Mouse (Mus musculus): Measurements from ENCODE around the gene Slc25a22. TPM values are rescaled to one million over a fixed set of nuclear protein-coding genes. Genes with fewer than 3 reads are reported as not detected.

Gene Slc25a22
- polyA plus RNA-seq, 1 experiment: 7.2 TPM

- H3K36me3 ChIP-seq (ENCODE audit: control insufficient read depth, insufficient read depth, low read length): 0 out of 2 replicates have a peak, but pooled peaks cover 2% of the 10 kb centered on the region
- H3K4me1 ChIP-seq (ENCODE audit: control insufficient read depth, insufficient read depth, low read length): no peaks in the 10 kb centered on the region
- H3K4me3 ChIP-seq (ENCODE audit: control insufficient read depth, low read depth, low read length): no peak overlapping the region
- TF ChIP-seq CTCF (IDR thresholded peaks at IDR 0.05; ENCODE audit: control insufficient read depth, insufficient read depth, insufficient replicate concordance, low read depth, low read length) (no peak), POLR2A (IDR thresholded peaks at IDR 0.05; ENCODE audit: control insufficient read depth, low read depth, low read length) (no peak)
- no peaks in the 10 kb centered on the region for H3K27me3 ChIP-seq (ENCODE audit: control insufficient read depth, insufficient read depth, low read length)
- no peak overlapping the region for H3K27ac ChIP-seq (ENCODE audit: control insufficient read depth, insufficient read depth, low read depth, low read length)
These were observed 32.2 kb downstream of the Slc25a22 start for GRCm38 (mm10) chr7:141405466-141405865.

GRCm38 (mm10) chr7:141403305-141403704 lies 34.4 kb downstream of the Slc25a22 start:
- TF ChIP-seq CTCF (IDR thresholded peaks at IDR 0.05; ENCODE audit: control insufficient read depth, insufficient read depth, insufficient replicate concordance, low read depth, low read length) (peak; percentile 90; the same call in 1 of the 2 replicates), POLR2A (IDR thresholded peaks at IDR 0.05; ENCODE audit: control insufficient read depth, low read depth, low read length) (no peak)
- no peaks in the 10 kb centered on the region for H3K4me1 ChIP-seq (ENCODE audit: control insufficient read depth, insufficient read depth, low read length)
- H3K4me3 ChIP-seq (ENCODE audit: control insufficient read depth, low read depth, low read length): no peak overlapping the region
- no peaks in the 10 kb centered on the region for H3K36me3 ChIP-seq (ENCODE audit: control insufficient read depth, insufficient read depth, low read length)
- H3K27ac ChIP-seq (ENCODE audit: control insufficient read depth, insufficient read depth, low read depth, low read length): no peak overlapping the region
- no peaks in the 10 kb centered on the region for H3K27me3 ChIP-seq (ENCODE audit: control insufficient read depth, insufficient read depth, low read length)

GRCm38 (mm10) chr7:141395348-141395747 lies 42.3 kb downstream of the Slc25a22 start:
- no peaks in the 10 kb centered on the region for H3K27me3 ChIP-seq (ENCODE audit: control insufficient read depth, insufficient read depth, low read length)
- TF ChIP-seq CTCF (IDR thresholded peaks at IDR 0.05; ENCODE audit: control insufficient read depth, insufficient read depth, insufficient replicate concordance, low read depth, low read length) (no peak), POLR2A (IDR thresholded peaks at IDR 0.05; ENCODE audit: control insufficient read depth, low read depth, low read length) (no peak)

GRCm38 (mm10) chr7:141394771-141395170 lies 42.9 kb downstream of the Slc25a22 start:
- H3K27me3 ChIP-seq (ENCODE audit: control insufficient read depth, insufficient read depth, low read length): no peaks in the 10 kb centered on the region
- no peak overlapping the region for H3K27ac ChIP-seq (ENCODE audit: control insufficient read depth, insufficient read depth, low read depth, low read length)
- H3K4me3 ChIP-seq (ENCODE audit: control insufficient read depth, low read depth, low read length): no peak overlapping the region
- H3K4me1 ChIP-seq (ENCODE audit: control insufficient read depth, insufficient read depth, low read length): peaks cover 15% of the 10 kb centered on the region
- H3K36me3 ChIP-seq (ENCODE audit: control insufficient read depth, insufficient read depth, low read length): no peaks in the 10 kb centered on the region
- no peak for TF ChIP-seq POLR2A (IDR thresholded peaks at IDR 0.05; ENCODE audit: control insufficient read depth, low read depth, low read length)
- peak; percentile 93 for TF ChIP-seq CTCF (IDR thresholded peaks at IDR 0.05; ENCODE audit: control insufficient read depth, insufficient read depth, insufficient replicate concordance, low read depth, low read length)

More at GRCm38 (mm10) chr7:141395348-141395747, 42.3 kb downstream of the Slc25a22 start:
- no peak overlapping the region for H3K4me3 ChIP-seq (ENCODE audit: control insufficient read depth, low read depth, low read length)
- peaks cover 15% of the 10 kb centered on the region for H3K4me1 ChIP-seq (ENCODE audit: control insufficient read depth, insufficient read depth, low read length)
- no peaks in the 10 kb centered on the region for H3K36me3 ChIP-seq (ENCODE audit: control insufficient read depth, insufficient read depth, low read length)
- no peak overlapping the region for H3K27ac ChIP-seq (ENCODE audit: control insufficient read depth, insufficient read depth, low read depth, low read length)

- H3K27me3 ChIP-seq (ENCODE audit: control insufficient read depth, insufficient read depth, low read length): no peaks in the 10 kb centered on the region
- no peak for TF ChIP-seq CTCF (IDR thresholded peaks at IDR 0.05; ENCODE audit: control insufficient read depth, insufficient read depth, insufficient replicate concordance, low read depth, low read length)
- TF ChIP-seq POLR2A (IDR thresholded peaks at IDR 0.05; ENCODE audit: control insufficient read depth, low read depth, low read length): no peak
- H3K4me1 ChIP-seq (ENCODE audit: control insufficient read depth, insufficient read depth, low read length): peaks cover 15% of the 10 kb centered on the region
- no peak overlapping the region for H3K4me3 ChIP-seq (ENCODE audit: control insufficient read depth, low read depth, low read length)
- H3K36me3 ChIP-seq (ENCODE audit: control insufficient read depth, insufficient read depth, low read length): no peaks in the 10 kb centered on the region
- no peak overlapping the region for H3K27ac ChIP-seq (ENCODE audit: control insufficient read depth, insufficient read depth, low read depth, low read length)
These were observed 43.5 kb downstream of the Slc25a22 start for GRCm38 (mm10) chr7:141394158-141394557.

GRCm38 (mm10) chr7:141392552-141393222 lies 45.0 kb downstream of the Slc25a22 start:
- H3K36me3 ChIP-seq (ENCODE audit: control insufficient read depth, insufficient read depth, low read length): no peaks in the 10 kb centered on the region
- TF ChIP-seq CTCF (IDR thresholded peaks at IDR 0.05; ENCODE audit: control insufficient read depth, insufficient read depth, insufficient replicate concordance, low read depth, low read length): no peak
- no peak for TF ChIP-seq POLR2A (IDR thresholded peaks at IDR 0.05; ENCODE audit: control insufficient read depth, low read depth, low read length)
- H3K27me3 ChIP-seq (ENCODE audit: control insufficient read depth, insufficient read depth, low read length): no peaks in the 10 kb centered on the region
- peak overlapping the region; percentile 81 for H3K27ac ChIP-seq (ENCODE audit: control insufficient read depth, insufficient read depth, low read depth, low read length)
- H3K4me1 ChIP-seq (ENCODE audit: control insufficient read depth, insufficient read depth, low read length): peaks cover 15% of the 10 kb centered on the region
- peak overlapping the region; percentile 95 for H3K4me3 ChIP-seq (ENCODE audit: control insufficient read depth, low read depth, low read length)

- Histone ChIP-seq H3K4me3 (ENCODE audit: control insufficient read depth, low read depth, low read length) (peak within 1 kb of the TSS; percentile 95), H3K4me1 (ENCODE audit: control insufficient read depth, insufficient read depth, low read length) (peaks cover 15% of the 10 kb centered on the region), H3K27ac (ENCODE audit: control insufficient read depth, insufficient read depth, low read depth, low read length) (peak within 1 kb of the TSS; percentile 88), H3K36me3 (ENCODE audit: control insufficient read depth, insufficient read depth, low read length) (no peaks in the 10 kb centered on the region), H3K27me3 (ENCODE audit: control insufficient read depth, insufficient read depth, low read length) (no peaks in the 10 kb centered on the region)
- peak; percentile 70 for TF ChIP-seq POLR2A (IDR thresholded peaks at IDR 0.05; ENCODE audit: control insufficient read depth, low read depth, low read length)
- peak; percentile 0; the same call in 1 of the 2 replicates for TF ChIP-seq CTCF (IDR thresholded peaks at IDR 0.05; ENCODE audit: control insufficient read depth, insufficient read depth, insufficient replicate concordance, low read depth, low read length)
These were observed 45.8 kb downstream of the Slc25a22 start, which contains the start of gene Taldo1 for GRCm38 (mm10) chr7:141391625-141392551. Gene Taldo1, plus strand, starts transcription at chr7:141392199.

Data from testis, adult 2 months (tissue).